Mouse (Mus musculus) ES-E14 (cell line): ENCODE measurements around the gene Kifc3.

Experiments
- CHD2 ChIP-seq: IDR thresholded peaks from 2 replicates; pipeline ENCODE4 v1.6.1; 2014; ENCODE audit warnings: mild to moderate bottlenecking, low read depth, low read length, inconsistent platforms
- HCFC1 ChIP-seq: IDR thresholded peaks from 2 replicates; pipeline ENCODE4 v1.6.1; 2012; ENCODE audit warnings: low read length, inconsistent platforms, borderline replicate concordance; ENCODE audit not compliant: insufficient read depth

DNA sequence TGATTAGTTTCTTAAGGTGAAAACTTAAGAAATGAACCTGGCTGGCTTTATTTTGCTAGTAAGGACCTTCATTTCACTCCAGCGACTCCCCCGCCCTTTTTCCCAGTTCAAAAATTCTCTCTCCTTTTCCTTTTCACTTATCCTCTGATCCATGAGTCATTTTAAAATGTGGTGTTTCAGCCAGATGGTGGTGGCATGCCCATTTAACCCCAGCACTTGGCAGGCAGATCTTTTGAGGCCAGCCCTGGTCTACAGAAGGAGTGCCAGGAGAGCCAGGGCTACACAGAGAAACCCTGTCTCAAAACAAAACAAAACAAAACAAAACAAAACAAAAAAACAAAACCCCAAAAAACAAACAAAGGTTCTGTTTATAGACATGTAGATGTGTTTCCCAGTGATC, 138.1 kb downstream of the Kifc3 start:
- TF ChIP-seq HCFC1, result no peak
- no peak for TF ChIP-seq CHD2
